Mouse (Mus musculus): ENCODE measurements at regions not wholly inside any gene's neighbourhood (a gene's known extent, or its start where the extent isn't known, plus 50 kb on each side); places are given as distances from the start of the nearest gene placed in this dataset.

GRCm38 (mm10) chr4:131521307-131521651 is 316.8 kb downstream of the Ptpru start:
- ATAC-seq (ENCODE audit: low FRiP score): no peak
- no peaks in the 10 kb centered on the region for H3K27me3 ChIP-seq (ENCODE audit: control insufficient read depth, insufficient read depth, low read length)
- DNase-seq (ENCODE audit: low spot score): no peak
- H3K36me3 ChIP-seq (replicated peaks; ENCODE audit: control insufficient read depth, insufficient read depth): no peaks in the 10 kb centered on the region
- no peak overlapping the region for H3K4me2 ChIP-seq (replicated peaks)
- H3K4me1 ChIP-seq (replicated peaks; ENCODE audit: control insufficient read depth, insufficient read depth, low read length): no peaks in the 10 kb centered on the region
- no peak overlapping the region for H3K4me3 ChIP-seq (replicated peaks; ENCODE audit: low read length)
- WGBS: 81% methylated on average over 8 of the region's 8 CpGs
- no peak overlapping the region for H3K9ac ChIP-seq
- no peak overlapping the region for H3K27ac ChIP-seq
- no peaks in the 10 kb centered on the region for H3K9me3 ChIP-seq (ENCODE audit: control insufficient read depth, low read length)

- Histone ChIP-seq H3K4me1 (replicated peaks; ENCODE audit: control insufficient read depth, insufficient read depth, low read length) (no peaks in the 10 kb centered on the region), H3K36me3 (replicated peaks; ENCODE audit: control insufficient read depth, insufficient read depth) (no peaks in the 10 kb centered on the region), H3K27me3 (ENCODE audit: control insufficient read depth, insufficient read depth, low read length) (no peaks in the 10 kb centered on the region), H3K4me3 (replicated peaks; ENCODE audit: low read length) (no peak overlapping the region), H3K27ac (no peak overlapping the region), H3K9me3 (ENCODE audit: control insufficient read depth, low read length) (no peaks in the 10 kb centered on the region), H3K4me2 (replicated peaks) (no peak overlapping the region), H3K9ac (no peak overlapping the region)
- WGBS: 91% methylated on average over 3 of the region's 3 CpGs
- ATAC-seq (ENCODE audit: low FRiP score) (no peak), DNase-seq (ENCODE audit: low spot score) (no peak)
Observed at GRCm38 (mm10) chr4:131525236-131525635, 312.9 kb downstream of the Ptpru start.

GRCm38 (mm10) chr4:131530491-131530890 is 307.6 kb downstream of the Ptpru start:
- ATAC-seq (ENCODE audit: low FRiP score) (no peak), DNase-seq (ENCODE audit: low spot score) (no peak)
- no peak overlapping the region for H3K9ac ChIP-seq
- no peak overlapping the region for H3K4me2 ChIP-seq (replicated peaks)
- 75% methylated on average over 5 of the region's 5 CpGs for WGBS
- H3K4me1 ChIP-seq (replicated peaks; ENCODE audit: control insufficient read depth, insufficient read depth, low read length): no peaks in the 10 kb centered on the region
- H3K4me3 ChIP-seq (replicated peaks; ENCODE audit: low read length): no peak overlapping the region
- H3K36me3 ChIP-seq (replicated peaks; ENCODE audit: control insufficient read depth, insufficient read depth): no peaks in the 10 kb centered on the region
- H3K9me3 ChIP-seq (ENCODE audit: control insufficient read depth, low read length): no peaks in the 10 kb centered on the region
- H3K27me3 ChIP-seq (ENCODE audit: control insufficient read depth, insufficient read depth, low read length): no peaks in the 10 kb centered on the region
- no peak overlapping the region for H3K27ac ChIP-seq

- Histone ChIP-seq H3K4me3 (replicated peaks; ENCODE audit: low read length) (no peak overlapping the region), H3K27ac (no peak overlapping the region), H3K27me3 (ENCODE audit: control insufficient read depth, insufficient read depth, low read length) (no peaks in the 10 kb centered on the region), H3K4me1 (replicated peaks; ENCODE audit: control insufficient read depth, insufficient read depth, low read length) (no peaks in the 10 kb centered on the region), H3K4me2 (replicated peaks) (no peak overlapping the region), H3K9ac (no peak overlapping the region), H3K9me3 (ENCODE audit: control insufficient read depth, low read length) (no peaks in the 10 kb centered on the region), H3K36me3 (replicated peaks; ENCODE audit: control insufficient read depth, insufficient read depth) (no peaks in the 10 kb centered on the region)
- no peak for ATAC-seq (ENCODE audit: low FRiP score)
- no peak for DNase-seq (ENCODE audit: low spot score)
- 90% methylated on average over 8 of the region's 8 CpGs for WGBS
Observed at GRCm38 (mm10) chr4:131531003-131531402, 307.1 kb downstream of the Ptpru start.

GRCm38 (mm10) chr4:131534831-131535230 is 303.3 kb downstream of the Ptpru start:
- Histone ChIP-seq H3K9ac (no peak overlapping the region), H3K4me3 (replicated peaks; ENCODE audit: low read length) (no peak overlapping the region), H3K4me1 (replicated peaks; ENCODE audit: control insufficient read depth, insufficient read depth, low read length) (no peaks in the 10 kb centered on the region), H3K27me3 (ENCODE audit: control insufficient read depth, insufficient read depth, low read length) (no peaks in the 10 kb centered on the region), H3K27ac (no peak overlapping the region), H3K9me3 (ENCODE audit: control insufficient read depth, low read length) (no peaks in the 10 kb centered on the region), H3K4me2 (replicated peaks) (no peak overlapping the region), H3K36me3 (replicated peaks; ENCODE audit: control insufficient read depth, insufficient read depth) (no peaks in the 10 kb centered on the region)
- 78% methylated on average over 6 of the region's 6 CpGs for WGBS
- ATAC-seq (ENCODE audit: low FRiP score) (no peak), DNase-seq (ENCODE audit: low spot score) (no peak)

- 77% methylated on average over 4 of the region's 4 CpGs for WGBS
- no peak for ATAC-seq (ENCODE audit: low FRiP score)
- Histone ChIP-seq H3K36me3 (replicated peaks; ENCODE audit: control insufficient read depth, insufficient read depth) (no peaks in the 10 kb centered on the region), H3K4me3 (replicated peaks; ENCODE audit: low read length) (no peak overlapping the region), H3K27ac (no peak overlapping the region), H3K9me3 (ENCODE audit: control insufficient read depth, low read length) (no peaks in the 10 kb centered on the region), H3K4me1 (replicated peaks; ENCODE audit: control insufficient read depth, insufficient read depth, low read length) (no peaks in the 10 kb centered on the region), H3K4me2 (replicated peaks) (no peak overlapping the region), H3K27me3 (ENCODE audit: control insufficient read depth, insufficient read depth, low read length) (no peaks in the 10 kb centered on the region), H3K9ac (no peak overlapping the region)
- no peak for DNase-seq (ENCODE audit: low spot score)
Observed at GRCm38 (mm10) chr4:131538237-131538636, 299.9 kb downstream of the Ptpru start.

- Histone ChIP-seq H3K4me3 (replicated peaks; ENCODE audit: low read length) (no peak overlapping the region), H3K27ac (no peak overlapping the region), H3K9me3 (ENCODE audit: control insufficient read depth, low read length) (no peaks in the 10 kb centered on the region), H3K36me3 (replicated peaks; ENCODE audit: control insufficient read depth, insufficient read depth) (no peaks in the 10 kb centered on the region), H3K4me2 (replicated peaks) (no peak overlapping the region), H3K9ac (no peak overlapping the region), H3K27me3 (ENCODE audit: control insufficient read depth, insufficient read depth, low read length) (no peaks in the 10 kb centered on the region), H3K4me1 (replicated peaks; ENCODE audit: control insufficient read depth, insufficient read depth, low read length) (no peaks in the 10 kb centered on the region)
- ATAC-seq (ENCODE audit: low FRiP score) (no peak), DNase-seq (ENCODE audit: low spot score) (no peak)
- WGBS: 48% methylated on average over 12 of the region's 12 CpGs
Observed at GRCm38 (mm10) chr4:131546422-131547200, 291.5 kb downstream of the Ptpru start.

- WGBS: 81% methylated on average over 12 of the region's 12 CpGs
- H3K4me1 ChIP-seq (replicated peaks; ENCODE audit: control insufficient read depth, insufficient read depth, low read length): no peaks in the 10 kb centered on the region
- ATAC-seq (ENCODE audit: low FRiP score) (no peak), DNase-seq (ENCODE audit: low spot score) (no peak)
- H3K36me3 ChIP-seq (replicated peaks; ENCODE audit: control insufficient read depth, insufficient read depth): no peaks in the 10 kb centered on the region
- no peaks in the 10 kb centered on the region for H3K27me3 ChIP-seq (ENCODE audit: control insufficient read depth, insufficient read depth, low read length)
- H3K27ac ChIP-seq: no peak overlapping the region
- H3K4me3 ChIP-seq (replicated peaks; ENCODE audit: low read length): no peak overlapping the region
- no peak overlapping the region for H3K4me2 ChIP-seq (replicated peaks)
- no peak overlapping the region for H3K9ac ChIP-seq
- H3K9me3 ChIP-seq (ENCODE audit: control insufficient read depth, low read length): no peaks in the 10 kb centered on the region
Observed at GRCm38 (mm10) chr4:131549581-131549980, 288.5 kb downstream of the Ptpru start.

- no peak for ATAC-seq (ENCODE audit: low FRiP score)
- Histone ChIP-seq H3K4me3 (replicated peaks; ENCODE audit: low read length) (no peak overlapping the region), H3K36me3 (replicated peaks; ENCODE audit: control insufficient read depth, insufficient read depth) (no peaks in the 10 kb centered on the region), H3K4me1 (replicated peaks; ENCODE audit: control insufficient read depth, insufficient read depth, low read length) (no peaks in the 10 kb centered on the region), H3K27me3 (ENCODE audit: control insufficient read depth, insufficient read depth, low read length) (no peaks in the 10 kb centered on the region), H3K9ac (no peak overlapping the region), H3K9me3 (ENCODE audit: control insufficient read depth, low read length) (no peaks in the 10 kb centered on the region), H3K4me2 (replicated peaks) (no peak overlapping the region), H3K27ac (no peak overlapping the region)
- DNase-seq (ENCODE audit: low spot score): no peak
- WGBS: 83% methylated on average over 5 of the region's 5 CpGs
Observed at GRCm38 (mm10) chr4:131558513-131558912, 279.6 kb downstream of the Ptpru start.

- ATAC-seq (ENCODE audit: low FRiP score): no peak
- WGBS: 59% methylated on average over 4 of the region's 4 CpGs
Observed at GRCm38 (mm10) chr4:131563851-131564250, 274.2 kb downstream of the Ptpru start.

More at GRCm38 (mm10) chr4:131563851-131564250, 274.2 kb downstream of the Ptpru start:
- Histone ChIP-seq H3K9ac (no peak overlapping the region), H3K4me1 (replicated peaks; ENCODE audit: control insufficient read depth, insufficient read depth, low read length) (no peaks in the 10 kb centered on the region), H3K4me2 (replicated peaks) (no peak overlapping the region), H3K27ac (no peak overlapping the region), H3K27me3 (ENCODE audit: control insufficient read depth, insufficient read depth, low read length) (no peaks in the 10 kb centered on the region), H3K36me3 (replicated peaks; ENCODE audit: control insufficient read depth, insufficient read depth) (no peaks in the 10 kb centered on the region), H3K4me3 (replicated peaks; ENCODE audit: low read length) (no peak overlapping the region), H3K9me3 (ENCODE audit: control insufficient read depth, low read length) (no peaks in the 10 kb centered on the region)
- DNase-seq (ENCODE audit: low spot score): no peak

Data from hindbrain, embryonic 14.5 days (tissue).